Mouse (Mus musculus): ENCODE measurements around the gene Gm3629. TPM values are rescaled to one million over a fixed set of nuclear protein-coding genes. Genes with fewer than 3 reads are reported as not detected.
A peak's percentile ranks its signal among the peaks of the same experiment; 100 is the strongest.
"Not testable (repeated sequence)": the region's sequence is repeated elsewhere in the genome, so short reads cannot be mapped to it uniquely, and the experiment has no call there.

Gene Gm3629
- polyA plus RNA-seq (2015; fragmentation: Nextera tagmentation; extraction: Ambion mirVana), result 0.29 and 0.80 TPM in 2 replicates

DNA sequence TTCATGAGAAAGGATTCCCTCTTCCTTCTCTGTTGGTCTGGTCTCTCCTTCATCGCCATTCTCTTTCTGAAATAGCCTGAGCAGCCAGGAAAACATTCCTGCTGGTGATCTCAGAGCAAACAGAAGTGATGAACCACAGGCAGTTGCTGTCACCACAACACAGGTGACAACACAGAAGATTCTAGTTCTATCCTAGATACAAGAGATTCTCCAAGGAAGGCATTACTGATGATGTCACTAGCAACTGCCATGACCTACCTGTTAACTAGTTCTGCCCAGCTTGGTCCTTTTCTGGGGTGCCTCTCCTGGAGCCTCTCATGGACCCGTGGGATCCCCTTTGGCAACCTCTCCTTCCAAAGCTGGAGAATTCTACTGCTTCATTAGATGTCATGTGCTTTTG, at the start of gene Gm3629:
Gene Gm3629 (minus strand): TSS at position 101 of the 400 bp plus-strand sequence.
- not testable (repeated sequence) for H3K4me2 ChIP-seq (ENCODE audit: low read depth, low read length); H3K9me3 ChIP-seq (replicated peaks; ENCODE audit: control insufficient read depth, low read length); H3K4me1 ChIP-seq (ENCODE audit: control insufficient read depth, insufficient read depth, low read length); H3K9ac ChIP-seq (ENCODE audit: low read length); ATAC-seq (replicated peaks; ENCODE audit: extremely low read depth, insufficient read depth, low FRiP score); H3K27me3 ChIP-seq (ENCODE audit: control insufficient read depth, insufficient read depth, low read length); H3K36me3 ChIP-seq (ENCODE audit: control insufficient read depth, insufficient read depth); H3K27ac ChIP-seq (ENCODE audit: low read length); H3K4me3 ChIP-seq (ENCODE audit: low read length)
- 23% methylated on average over 1 of the region's 2 CpGs for WGBS

GRCm38 (mm10) chr14:6622318-6622717, 31.9 kb upstream of the Gm3629 start, which contains the start of gene Gm3460:
Gene Gm3460 (minus strand): TSS chr14:6622418.
- ATAC-seq (replicated peaks; ENCODE audit: extremely low read depth, insufficient read depth, low FRiP score); H3K27ac ChIP-seq (ENCODE audit: low read length); H3K9me3 ChIP-seq (replicated peaks; ENCODE audit: control insufficient read depth, low read length); H3K9ac ChIP-seq (ENCODE audit: low read length); H3K4me2 ChIP-seq (ENCODE audit: low read depth, low read length); H3K4me3 ChIP-seq (ENCODE audit: low read length); H3K36me3 ChIP-seq (ENCODE audit: control insufficient read depth, insufficient read depth); H3K4me1 ChIP-seq (ENCODE audit: control insufficient read depth, insufficient read depth, low read length); H3K27me3 ChIP-seq (ENCODE audit: control insufficient read depth, insufficient read depth, low read length): not testable (repeated sequence)
- 60% methylated on average over 1 of the region's 2 CpGs for WGBS

DNA sequence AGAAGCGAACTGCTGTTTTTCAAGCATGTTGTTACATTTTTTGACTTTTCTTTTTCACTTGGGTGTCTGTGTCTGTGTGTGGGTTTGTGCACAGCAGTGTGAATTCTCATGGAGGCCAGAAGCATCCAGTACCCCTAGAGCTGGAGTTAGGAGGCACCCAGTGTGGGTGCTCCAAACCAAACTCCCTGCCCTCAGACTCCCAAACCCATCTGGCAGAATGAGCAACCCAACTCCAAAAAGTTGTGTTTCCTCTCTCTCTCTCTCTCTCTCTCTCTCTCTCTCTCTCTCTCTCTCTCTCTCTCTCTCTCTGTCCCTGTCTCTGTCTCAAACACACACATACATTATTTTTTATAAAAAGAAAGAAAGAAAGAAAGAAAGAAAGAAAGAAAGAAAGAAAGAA, 16.0 kb upstream of the Gm3629 start:
- not testable (repeated sequence) for H3K9me3 ChIP-seq (replicated peaks; ENCODE audit: control insufficient read depth, low read length); ATAC-seq (replicated peaks; ENCODE audit: extremely low read depth, insufficient read depth, low FRiP score); H3K36me3 ChIP-seq (ENCODE audit: control insufficient read depth, insufficient read depth); H3K9ac ChIP-seq (ENCODE audit: low read length); H3K4me1 ChIP-seq (ENCODE audit: control insufficient read depth, insufficient read depth, low read length); H3K4me3 ChIP-seq (ENCODE audit: low read length); H3K27ac ChIP-seq (ENCODE audit: low read length); H3K4me2 ChIP-seq (ENCODE audit: low read depth, low read length); H3K27me3 ChIP-seq (ENCODE audit: control insufficient read depth, insufficient read depth, low read length)
- no CpG with 5 or more reads among the region's 1 CpGs for WGBS

GRCm38 (mm10) chr14:6605004-6605403, 14.6 kb upstream of the Gm3629 start:
- 1% methylated on average over 20 of the region's 20 CpGs for WGBS
- not testable (repeated sequence) for H3K27me3 ChIP-seq (ENCODE audit: control insufficient read depth, insufficient read depth, low read length); H3K27ac ChIP-seq (ENCODE audit: low read length); H3K36me3 ChIP-seq (ENCODE audit: control insufficient read depth, insufficient read depth); ATAC-seq (replicated peaks; ENCODE audit: extremely low read depth, insufficient read depth, low FRiP score); H3K4me1 ChIP-seq (ENCODE audit: control insufficient read depth, insufficient read depth, low read length); H3K9me3 ChIP-seq (replicated peaks; ENCODE audit: control insufficient read depth, low read length)
- H3K4me2 ChIP-seq (ENCODE audit: low read depth, low read length), result peak overlapping the region; percentile 62
- H3K9ac ChIP-seq (ENCODE audit: low read length), result 0 out of 2 replicates have a peak overlapping the region, but pooled peaks have one; percentile 20
- peak overlapping the region; percentile 43 for H3K4me3 ChIP-seq (ENCODE audit: low read length)

DNA sequence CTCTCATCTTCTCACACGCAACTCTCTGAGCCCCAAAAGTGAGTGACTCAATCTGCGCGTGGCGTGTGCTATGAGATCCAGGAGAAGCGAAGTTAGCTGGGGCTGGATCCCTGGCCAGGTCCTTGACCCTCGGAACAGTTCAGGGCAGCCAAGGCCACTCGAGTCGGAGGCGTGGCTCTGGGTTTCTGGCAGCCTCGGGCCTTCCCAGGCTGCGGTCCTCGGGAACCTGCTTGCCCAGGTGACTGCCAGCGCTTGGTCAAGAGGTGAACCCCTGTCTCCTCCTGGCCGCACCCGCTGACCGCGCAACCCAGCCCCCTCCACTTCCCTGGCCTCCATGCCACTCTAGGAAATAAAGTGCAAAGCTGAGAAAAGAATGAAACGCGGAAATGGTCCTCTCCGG, 14.1 kb upstream of the Gm3629 start:
- not testable (repeated sequence) for H3K36me3 ChIP-seq (ENCODE audit: control insufficient read depth, insufficient read depth); H3K4me1 ChIP-seq (ENCODE audit: control insufficient read depth, insufficient read depth, low read length); H3K27me3 ChIP-seq (ENCODE audit: control insufficient read depth, insufficient read depth, low read length); H3K27ac ChIP-seq (ENCODE audit: low read length); H3K9me3 ChIP-seq (replicated peaks; ENCODE audit: control insufficient read depth, low read length); ATAC-seq (replicated peaks; ENCODE audit: extremely low read depth, insufficient read depth, low FRiP score)
- Histone ChIP-seq H3K9ac (ENCODE audit: low read length) (peak overlapping the region; percentile 29; the same call in 1 of the 2 replicates), H3K4me2 (ENCODE audit: low read depth, low read length) (peak overlapping the region; percentile 62), H3K4me3 (ENCODE audit: low read length) (peak overlapping the region; percentile 43)
- 10% methylated on average over 17 of the region's 20 CpGs for WGBS

- not testable (repeated sequence) for ATAC-seq (replicated peaks; ENCODE audit: extremely low read depth, insufficient read depth, low FRiP score); H3K4me1 ChIP-seq (ENCODE audit: control insufficient read depth, insufficient read depth, low read length); H3K27ac ChIP-seq (ENCODE audit: low read length); H3K27me3 ChIP-seq (ENCODE audit: control insufficient read depth, insufficient read depth, low read length); H3K4me3 ChIP-seq (ENCODE audit: low read length); H3K4me2 ChIP-seq (ENCODE audit: low read depth, low read length); H3K9ac ChIP-seq (ENCODE audit: low read length); H3K36me3 ChIP-seq (ENCODE audit: control insufficient read depth, insufficient read depth); H3K9me3 ChIP-seq (replicated peaks; ENCODE audit: control insufficient read depth, low read length)
- WGBS, result 60% methylated on average over 1 of the region's 2 CpGs
These were observed 53.2 kb downstream of the Gm3629 start, which contains the start of gene Gm8356 for GRCm38 (mm10) chr14:6537190-6537589. Gene Gm8356 (minus strand): TSS chr14:6537290.

Other genes with a start within 250 kb of the Gm3629 start
- not detected in 2 replicates for gene Gm3618, start 246.9 kb downstream of the Gm3629 start, polyA plus RNA-seq (2015; fragmentation: Nextera tagmentation; extraction: Ambion mirVana)
- not detected in 2 replicates for gene Gm16440, start 200.3 kb downstream of the Gm3629 start, polyA plus RNA-seq (2015; fragmentation: Nextera tagmentation; extraction: Ambion mirVana)
- gene Gm3591, start 178.1 kb downstream of the Gm3629 start, polyA plus RNA-seq (2015; fragmentation: Nextera tagmentation; extraction: Ambion mirVana), result 1.9 and 3.7 TPM in 2 replicates
- not detected in 2 replicates for gene Gm3594, start 146.0 kb downstream of the Gm3629 start, polyA plus RNA-seq (2015; fragmentation: Nextera tagmentation; extraction: Ambion mirVana)
- not detected in 2 replicates for gene Gm8356, start 53.3 kb downstream of the Gm3629 start, polyA plus RNA-seq (2015; fragmentation: Nextera tagmentation; extraction: Ambion mirVana)
- 0.26 TPM in 1 of 2 replicates, not detected in the other for gene Gm3460, start 31.8 kb upstream of the Gm3629 start, polyA plus RNA-seq (2015; fragmentation: Nextera tagmentation; extraction: Ambion mirVana)
- not detected in 2 replicates for gene Gm10251, start 93.6 kb upstream of the Gm3629 start, polyA plus RNA-seq (2015; fragmentation: Nextera tagmentation; extraction: Ambion mirVana)
- gene Gm8050, start 129.6 kb upstream of the Gm3629 start, polyA plus RNA-seq (2015; fragmentation: Nextera tagmentation; extraction: Ambion mirVana), result not detected in 2 replicates
- gene Gm3636, start 151.7 kb upstream of the Gm3629 start, polyA plus RNA-seq (2015; fragmentation: Nextera tagmentation; extraction: Ambion mirVana), result 6.1 and 10.1 TPM in 2 replicates
- not detected in 2 replicates for gene Gm8362, start 183.8 kb upstream of the Gm3629 start, polyA plus RNA-seq (2015; fragmentation: Nextera tagmentation; extraction: Ambion mirVana)
- gene Gm3642, start 249.7 kb upstream of the Gm3629 start, polyA plus RNA-seq (2015; fragmentation: Nextera tagmentation; extraction: Ambion mirVana), result not detected in 2 replicates

Measured in heart, embryonic 16.5 days (tissue).